Mouse (Mus musculus) stomach, embryonic 14.5 days (tissue): ENCODE results near the gene Cotl1. TPM values are rescaled to one million over a fixed set of nuclear protein-coding genes. Genes with fewer than 3 reads are reported as not detected.

ENCODE experiments used
- ATAC-seq: fragments of 200-750 bp; cut with Nextera tagmentation; 2 replicates; pipeline ENCODE4 v1.8.0; 2017; ENCODE audit warnings: low read depth, moderate TSS enrichment; ENCODE audit not compliant: insufficient number of reproducible peaks, insufficient read depth, low FRiP score
- H3K27ac ChIP-seq: fragments of 300-500 bp; sonication (generic); 2 replicates; pipeline ENCODE4 v1.5.1; 2014; ENCODE audit warnings: mild to moderate bottlenecking, low read length, moderate library complexity, mixed read lengths
- H3K27me3 ChIP-seq: fragments of 300-500 bp; sonication (generic); 2 replicates; pipeline ENCODE4 v1.6.1; 2014; ENCODE audit warnings: low read length, control low read depth, mixed read lengths; ENCODE audit not compliant: control insufficient read depth, insufficient read depth
- H3K36me3 ChIP-seq: fragments of 300-500 bp; sonication (generic); 2 replicates; pipeline ENCODE4 v1.6.1; 2014; ENCODE audit warnings: mild to moderate bottlenecking, control low read depth, low read length, moderate library complexity, mixed read lengths; ENCODE audit not compliant: control insufficient read depth, insufficient read depth
- H3K4me1 ChIP-seq: fragments of 300-500 bp; sonication (generic); 2 replicates; pipeline ENCODE4 v1.6.1; 2014; ENCODE audit warnings: low read length, control low read depth, mixed read lengths; ENCODE audit not compliant: control insufficient read depth, insufficient read depth
- H3K4me2 ChIP-seq: fragments of 300-500 bp; sonication (generic); replicated peaks from 2 replicates; pipeline ENCODE4 v1.6.1; 2014; ENCODE audit warnings: low read depth, low read length, control low read depth
- H3K4me3 ChIP-seq: fragments of 300-500 bp; sonication (generic); 2 replicates; pipeline ENCODE4 v1.5.1; 2014; ENCODE audit warnings: low read depth, low read length, control low read depth
- H3K9ac ChIP-seq: fragments of 300-500 bp; sonication (generic); replicated peaks from 2 replicates; pipeline ENCODE4 v1.6.1; 2014; ENCODE audit warnings: low read depth, mild to moderate bottlenecking, control low read depth, low read length, moderate library complexity, mixed read lengths
- H3K9me3 ChIP-seq: fragments of 300-500 bp; sonication (generic); 2 replicates; pipeline ENCODE4 v1.6.1; 2016; ENCODE audit warnings: low read depth, low read length, control low read depth; ENCODE audit not compliant: control insufficient read depth
- WGBS: fragments of 180-500 bp; shearing (Covaris S2); extraction: QIAGEN DNeasy Blood & Tissue Kit; methylation state at CpG from one replicate; pipeline ENCODE4 v1.1.7; 2014; 5-methylcytosine and 5-hydroxymethylcytosine counted together
- polyA plus RNA-seq: library from polyadenylated mRNA; unstranded; fragments of >200 nt; fragmentation: Nextera tagmentation; extraction: Ambion mirVana; gene quantifications from 2 replicates; pipeline ENCODE4 v1.2.1, GENCODE M21; 2014

Cotl1 gene
- polyA plus RNA-seq, 1 experiment from 2014 or later: 340 TPM

GRCm38 (mm10) chr8:119810127-119810868 is 30.0 kb downstream of the Cotl1 start:
- Histone ChIP-seq H3K27ac (0 out of 2 replicates have a peak overlapping the region, but pooled peaks have one; percentile 6), H3K4me2 (no peak overlapping the region), H3K4me1 (peaks cover 32% of the 10 kb centered on the region), H3K4me3 (no peak overlapping the region), H3K27me3 (no peaks in the 10 kb centered on the region), H3K9me3 (no peaks in the 10 kb centered on the region), H3K36me3 (peaks cover 5% of the 10 kb centered on the region; the same call in 1 of the 2 replicates), H3K9ac (no peak overlapping the region)
- WGBS: 79% methylated on average over 23 of the region's 23 CpGs
- ATAC-seq: no peak

GRCm38 (mm10) chr8:119809620-119810019 is 30.7 kb downstream of the Cotl1 start:
- H3K9me3 ChIP-seq: no peaks in the 10 kb centered on the region
- no peaks in the 10 kb centered on the region for H3K27me3 ChIP-seq
- H3K4me3 ChIP-seq: no peak overlapping the region
- H3K4me1 ChIP-seq: peaks cover 31% of the 10 kb centered on the region
- H3K4me2 ChIP-seq: no peak overlapping the region
- no peak overlapping the region for H3K9ac ChIP-seq
- ATAC-seq: no peak
- peaks cover 5% of the 10 kb centered on the region; the same call in 1 of the 2 replicates for H3K36me3 ChIP-seq
- 94% methylated on average over 9 of the region's 9 CpGs for WGBS
- H3K27ac ChIP-seq: no peak overlapping the region

GRCm38 (mm10) chr8:119807687-119808086 is 32.7 kb downstream of the Cotl1 start:
- H3K27me3 ChIP-seq: no peaks in the 10 kb centered on the region
- 85% methylated on average over 4 of the region's 4 CpGs for WGBS
- H3K4me3 ChIP-seq: no peak overlapping the region
- peaks cover 14% of the 10 kb centered on the region for H3K4me1 ChIP-seq
- no peak for ATAC-seq
- H3K27ac ChIP-seq: no peak overlapping the region
- no peak overlapping the region for H3K4me2 ChIP-seq
- H3K9ac ChIP-seq: no peak overlapping the region
- peaks cover 5% of the 10 kb centered on the region; the same call in 1 of the 2 replicates for H3K36me3 ChIP-seq
- H3K9me3 ChIP-seq: no peaks in the 10 kb centered on the region

- ATAC-seq: peak; percentile 38; the same call in 1 of the 2 replicates
- H3K4me3 ChIP-seq: no peak overlapping the region
- H3K4me1 ChIP-seq: peaks cover 4% of the 10 kb centered on the region
- no peak overlapping the region for H3K27ac ChIP-seq
- peaks cover 5% of the 10 kb centered on the region; the same call in 1 of the 2 replicates for H3K36me3 ChIP-seq
- H3K9me3 ChIP-seq: no peaks in the 10 kb centered on the region
- no peak overlapping the region for H3K4me2 ChIP-seq
- H3K27me3 ChIP-seq: no peaks in the 10 kb centered on the region
- 71% methylated on average over 14 of the region's 14 CpGs for WGBS
- no peak overlapping the region for H3K9ac ChIP-seq
Measured at GRCm38 (mm10) chr8:119806422-119807263, 33.7 kb downstream of the Cotl1 start.

- Histone ChIP-seq H3K9ac (no peak overlapping the region; the same call in 1 of the 2 replicates), H3K4me2 (no peak overlapping the region), H3K36me3 (peaks cover 5% of the 10 kb centered on the region; the same call in 1 of the 2 replicates), H3K9me3 (no peaks in the 10 kb centered on the region), H3K27me3 (no peaks in the 10 kb centered on the region), H3K4me3 (no peak overlapping the region), H3K27ac (no peak overlapping the region), H3K4me1 (no peaks in the 10 kb centered on the region; the same call in 1 of the 2 replicates)
- WGBS: 64% methylated on average over 8 of the region's 8 CpGs
- no peak for ATAC-seq
Measured at GRCm38 (mm10) chr8:119805275-119805674, 35.1 kb downstream of the Cotl1 start.

- no peak overlapping the region for H3K4me2 ChIP-seq
- H3K4me3 ChIP-seq: no peak overlapping the region
- H3K9ac ChIP-seq: no peak overlapping the region
- WGBS: 90% methylated on average over 1 of the region's 1 CpGs
- ATAC-seq: no peak
- no peaks in the 10 kb centered on the region for H3K9me3 ChIP-seq
- no peak overlapping the region for H3K27ac ChIP-seq
- peaks cover 11% of the 10 kb centered on the region for H3K4me1 ChIP-seq
- no peaks in the 10 kb centered on the region for H3K27me3 ChIP-seq
- no peaks in the 10 kb centered on the region; the same call in 1 of the 2 replicates for H3K36me3 ChIP-seq
Measured at GRCm38 (mm10) chr8:119802592-119802991, 37.8 kb downstream of the Cotl1 start.

GRCm38 (mm10) chr8:119801168-119801567 is 39.2 kb downstream of the Cotl1 start:
- H3K27ac ChIP-seq: no peak overlapping the region
- WGBS: 9% methylated on average over 4 of the region's 4 CpGs
- H3K27me3 ChIP-seq: no peaks in the 10 kb centered on the region
- ATAC-seq: no peak
- H3K9ac ChIP-seq: no peak overlapping the region
- no peak overlapping the region for H3K4me3 ChIP-seq
- no peaks in the 10 kb centered on the region for H3K9me3 ChIP-seq
- peaks cover 11% of the 10 kb centered on the region for H3K4me1 ChIP-seq
- no peak overlapping the region for H3K4me2 ChIP-seq
- no peaks in the 10 kb centered on the region for H3K36me3 ChIP-seq

GRCm38 (mm10) chr8:119798965-119799264 is 41.4 kb downstream of the Cotl1 start:
- no peaks in the 10 kb centered on the region for H3K9me3 ChIP-seq
- WGBS: 65% methylated on average over 2 of the region's 2 CpGs
- H3K27ac ChIP-seq: no peak overlapping the region
- peaks cover 11% of the 10 kb centered on the region for H3K4me1 ChIP-seq
- H3K9ac ChIP-seq: no peak overlapping the region
- H3K4me2 ChIP-seq: peak overlapping the region; percentile 30; the same call in 1 of the 2 replicates
- no peaks in the 10 kb centered on the region for H3K36me3 ChIP-seq
- no peak overlapping the region for H3K4me3 ChIP-seq
- no peak for ATAC-seq
- H3K27me3 ChIP-seq: no peaks in the 10 kb centered on the region
